Mouse (Mus musculus) liver, embryonic 14.5 days (tissue): ENCODE measurements around the gene Rbms3. TPM values are rescaled to one million over a fixed set of nuclear protein-coding genes. Genes with fewer than 3 reads are reported as not detected.
A peak's percentile ranks its signal among the peaks of the same experiment; 100 is the strongest.

ENCODE experiments used
- ATAC-seq: fragments of 200-750 bp; cut with Nextera tagmentation; 2 replicates; pipeline ENCODE4 v1.8.0; 2017; ENCODE audit warnings: moderate number of reproducible peaks, mild to moderate bottlenecking, moderate library complexity; ENCODE audit not compliant: insufficient read depth
- DNase-seq, 3 experiments: peaks; one replicate each; pipeline ENCODE4 v3.0.0-alpha.2; 2012 to 2013; ENCODE audit warnings: low read depth in 3 of 3, low spot score in 3 of 3
- H3K27ac ChIP-seq: fragments of 300-500 bp; sonication (generic); 2 replicates; pipeline ENCODE4 v1.5.1; 2014; ENCODE audit warnings: moderate library complexity, mild to moderate bottlenecking, control low read depth, inconsistent platforms
- H3K27me3 ChIP-seq: fragments of 300-500 bp; sonication (generic); 2 replicates; pipeline ENCODE4 v1.6.1; 2014; ENCODE audit warnings: mild to moderate bottlenecking, low read length, moderate library complexity; ENCODE audit not compliant: control insufficient read depth, insufficient read depth
- H3K36me3 ChIP-seq: fragments of 300-500 bp; sonication (generic); replicated peaks from 2 replicates; pipeline ENCODE4 v1.6.1; 2014; ENCODE audit warnings: low read depth; ENCODE audit not compliant: control insufficient read depth, insufficient read depth
- H3K4me1 ChIP-seq, 2 experiments: fragments of 200-500 bp in 1 of 2; fragments of 300-500 bp in 1 of 2; sonication (generic) in 1 of 2; replicated peaks; 2 replicates each; pipeline ENCODE4 v1.6.1; 2012 to 2014; ENCODE audit warnings: antibody characterized with exemption in 1 of 2, inconsistent platforms in 1 of 2, low read length in 1 of 2; ENCODE audit not compliant: control insufficient read depth in 2 of 2, insufficient read depth in 2 of 2
- H3K4me2 ChIP-seq: fragments of 300-500 bp; sonication (generic); 2 replicates; pipeline ENCODE4 v1.6.1; 2014; ENCODE audit warnings: low read depth, mild to moderate bottlenecking, control low read depth, moderate library complexity
- H3K4me3 ChIP-seq, 2 experiments: fragments of 200-500 bp in 1 of 2; fragments of 300-500 bp in 1 of 2; sonication (generic) in 1 of 2; 2 replicates each; pipeline ENCODE4 v1.5.1; 2012 to 2014; ENCODE audit warnings: low read depth in 2 of 2, low read length in 2 of 2, mild to moderate bottlenecking in 2 of 2, control low read depth in 1 of 2, inconsistent platforms in 1 of 2, moderate library complexity in 1 of 2; ENCODE audit not compliant: insufficient read depth in 1 of 2
- H3K9ac ChIP-seq: fragments of 300-500 bp; sonication (generic); replicated peaks from 2 replicates; pipeline ENCODE4 v1.6.1; 2014; ENCODE audit warnings: mild to moderate bottlenecking, control low read depth, moderate library complexity
- H3K9me3 ChIP-seq: fragments of 300-500 bp; sonication (generic); 2 replicates; pipeline ENCODE4 v1.6.1; 2016; ENCODE audit warnings: low read length, mixed read lengths; ENCODE audit not compliant: control insufficient read depth
- CTCF ChIP-seq: IDR thresholded peaks from 2 replicates; pipeline ENCODE4 v1.5.1; 2016; ENCODE audit warnings: antibody characterized with exemption, low read depth, control low read depth
- EP300 ChIP-seq: IDR thresholded peaks from 2 replicates; pipeline ENCODE4 v1.6.1; 2016; ENCODE audit warnings: antibody characterized with exemption, low read depth
- WGBS: fragments of 180-500 bp; shearing (Covaris S2); extraction: QIAGEN DNeasy Blood & Tissue Kit; methylation state at CpG from one replicate; pipeline ENCODE4 v1.1.7; 2014; ENCODE audit not compliant: insufficient replicate concordance; 5-methylcytosine and 5-hydroxymethylcytosine counted together
- polyA plus RNA-seq, 2 experiments: library from polyadenylated mRNA; depleted of rRNA in 1 of 2; stranded (reverse) in 1 of 2; unstranded in 1 of 2; fragments of >200 nt; fragmentation: Nextera tagmentation in 1 of 2; extraction: Ambion mirVana in 1 of 2; gene quantifications; 2 replicates each; pipeline versions ENCODE4 v1.2.1 to v1.2.3; 2012 to 2014

Gene Rbms3
- polyA plus RNA-seq, 2 experiments: 0.88 to 2.4 TPM

- TF ChIP-seq EP300 (no peak), CTCF (no peak)
- DNase-seq (no peak), ATAC-seq (no peak)
- WGBS: 51% methylated on average over 4 of the region's 4 CpGs
- no peak overlapping the region for H3K9ac ChIP-seq
- no peaks in the 10 kb centered on the region for H3K4me1 ChIP-seq
- H3K27me3 ChIP-seq: no peaks in the 10 kb centered on the region
- H3K27ac ChIP-seq: no peak overlapping the region
- no peaks in the 10 kb centered on the region for H3K9me3 ChIP-seq
- H3K4me3 ChIP-seq: no peak overlapping the region
- H3K36me3 ChIP-seq: no peaks in the 10 kb centered on the region
- no peak overlapping the region for H3K4me2 ChIP-seq
These were observed 968.7 kb downstream of the Rbms3 start for GRCm38 (mm10) chr9:116661026-116661425.

DNA sequence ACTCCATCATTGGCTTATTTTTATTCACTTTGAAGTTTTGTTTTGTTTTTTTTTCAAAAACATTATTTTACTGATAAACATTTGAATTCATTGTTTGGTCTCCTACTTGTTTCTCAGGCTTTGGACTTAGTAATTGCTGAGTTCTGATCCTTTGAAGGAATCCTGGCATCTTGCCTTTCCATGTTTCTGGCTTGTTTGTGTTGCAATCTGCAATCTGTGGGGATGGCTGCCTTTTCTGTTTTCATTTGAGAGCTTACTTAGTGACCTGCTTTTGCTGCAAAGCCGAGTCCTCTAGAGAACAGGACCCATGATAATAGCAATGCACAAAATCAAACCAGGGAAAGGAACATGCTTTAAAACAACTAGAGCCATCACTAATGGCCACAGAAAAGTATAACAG, 969.8 kb downstream of the Rbms3 start:
- Histone ChIP-seq H3K4me3 (no peak overlapping the region), H3K4me2 (no peak overlapping the region), H3K9ac (no peak overlapping the region), H3K36me3 (no peaks in the 10 kb centered on the region), H3K27me3 (no peaks in the 10 kb centered on the region), H3K9me3 (no peaks in the 10 kb centered on the region), H3K4me1 (no peaks in the 10 kb centered on the region), H3K27ac (no peak overlapping the region)
- no peak for DNase-seq
- WGBS: 40% methylated on average over 1 of the region's 1 CpGs
- TF ChIP-seq EP300: no peak
- no peak for TF ChIP-seq CTCF
- no peak for ATAC-seq

DNA sequence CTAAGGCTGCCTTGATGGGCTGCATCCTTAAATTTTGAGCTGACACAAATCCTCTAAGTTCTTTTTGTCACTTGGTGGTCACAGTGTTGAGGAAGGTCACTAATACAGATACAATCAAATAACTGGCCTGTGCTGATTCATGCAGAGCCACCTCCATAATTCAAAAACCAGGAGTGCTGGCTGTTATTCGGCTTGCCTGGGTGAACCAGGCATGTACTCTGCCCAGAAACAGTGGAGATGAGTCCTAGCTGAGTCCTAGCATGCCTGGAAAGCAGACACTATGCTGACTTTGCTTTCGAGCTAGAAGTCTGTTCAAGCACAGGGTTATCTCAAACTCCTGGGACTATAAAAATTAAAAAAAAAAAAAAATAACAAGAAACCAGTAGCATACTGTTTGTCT, 972.6 kb downstream of the Rbms3 start:
- Histone ChIP-seq H3K36me3 (no peaks in the 10 kb centered on the region), H3K9me3 (no peaks in the 10 kb centered on the region), H3K27ac (no peak overlapping the region), H3K9ac (no peak overlapping the region), H3K4me3 (no peak overlapping the region), H3K4me2 (no peak overlapping the region), H3K4me1 (no peaks in the 10 kb centered on the region), H3K27me3 (no peaks in the 10 kb centered on the region)
- TF ChIP-seq CTCF: no peak
- no peak for TF ChIP-seq EP300
- DNase-seq: no peak
- no peak for ATAC-seq
- WGBS: 52% methylated on average over 2 of the region's 2 CpGs

GRCm38 (mm10) chr9:116651414-116651813, 978.3 kb downstream of the Rbms3 start:
- Histone ChIP-seq H3K9me3 (no peaks in the 10 kb centered on the region), H3K4me1 (no peaks in the 10 kb centered on the region), H3K27me3 (no peaks in the 10 kb centered on the region), H3K36me3 (no peaks in the 10 kb centered on the region), H3K9ac (no peak overlapping the region), H3K4me2 (no peak overlapping the region), H3K4me3 (no peak overlapping the region), H3K27ac (no peak overlapping the region)
- WGBS: 66% methylated on average over 1 of the region's 1 CpGs
- no peak for ATAC-seq
- TF ChIP-seq EP300 (no peak), CTCF (peak; percentile 42)
- DNase-seq: no peak

DNA sequence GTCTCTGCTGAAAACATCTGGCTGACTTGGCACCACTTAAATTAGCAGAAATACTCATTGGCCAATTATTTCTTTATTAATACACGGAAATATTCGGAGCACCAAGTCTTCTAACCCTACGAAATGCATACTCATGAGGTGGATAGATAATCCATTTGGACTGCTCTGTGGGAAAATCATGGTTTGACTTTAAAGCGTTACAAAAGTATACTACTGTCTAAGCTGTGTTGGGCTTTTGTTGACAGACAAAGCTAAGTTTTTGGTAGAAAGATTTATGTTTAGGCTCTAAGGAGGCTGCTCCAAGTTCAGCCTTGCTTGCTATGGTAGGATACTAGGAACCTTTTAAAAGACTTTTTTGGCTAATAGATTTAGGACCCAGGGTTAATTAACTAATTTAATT, 979.8 kb downstream of the Rbms3 start:
- TF ChIP-seq CTCF (no peak), EP300 (no peak)
- H3K4me2 ChIP-seq: no peak overlapping the region
- H3K4me3 ChIP-seq: no peak overlapping the region
- ATAC-seq (no peak), DNase-seq (no peak)
- H3K27me3 ChIP-seq: no peaks in the 10 kb centered on the region
- no peaks in the 10 kb centered on the region for H3K9me3 ChIP-seq
- no peaks in the 10 kb centered on the region for H3K4me1 ChIP-seq
- 57% methylated on average over 4 of the region's 4 CpGs for WGBS
- no peak overlapping the region for H3K9ac ChIP-seq
- H3K36me3 ChIP-seq: no peaks in the 10 kb centered on the region
- no peak overlapping the region for H3K27ac ChIP-seq
